In the genomic region with DNA sequence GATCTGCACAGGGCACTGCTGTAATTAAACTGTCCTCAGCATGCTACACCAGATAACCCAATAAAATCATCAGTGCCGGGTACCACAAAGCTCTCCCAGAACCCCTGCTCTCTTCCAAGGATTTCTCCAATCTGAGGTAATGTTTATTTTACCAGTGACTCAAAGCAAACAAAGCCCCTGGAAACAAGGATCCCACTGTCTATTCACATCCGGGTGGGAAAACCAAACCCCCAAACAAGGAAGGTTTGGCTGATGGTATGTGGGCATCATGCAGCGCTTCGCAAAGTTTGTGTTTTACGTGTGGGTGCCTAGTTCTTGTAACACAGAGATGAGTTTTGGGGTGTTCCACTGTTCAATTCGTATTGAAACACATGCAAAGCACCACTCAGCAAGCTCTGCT, we compare ENCODE assay signal across 12 mouse cellular contexts. TPM values are rescaled to one million over a fixed set of nuclear protein-coding genes. Genes with fewer than 3 reads are reported as not detected.
DNase-seq lines count a peak whose midpoint lies in the region; ATAC-seq and TF ChIP-seq lines count a peak whose summit lies in the region.
"Had no signal": no experiment of that assay in that cellular context is flagged by ENCODE, and none has a peak within 500 bp of the region (broad histone marks: within the 10 kb centered on the region; RNA-seq: fewer than 3 reads in every experiment).

No protein-coding gene starts in this region.

- ATAC-seq in hindbrain, embryonic 14.5 days (ENCODE audit: low FRiP score) = no peak
- peak; percentile 47 for ATAC-seq in Patski
- no peak for ATAC-seq in forebrain, postnatal 0 days
- no peak for ATAC-seq in kidney, embryonic 16.5 days (ENCODE audit: low FRiP score, low TSS enrichment)

- peak overlapping the region; percentile 77 for H3K27ac ChIP-seq in hindbrain, embryonic 10.5 days
- H3K27ac ChIP-seq in hindbrain, embryonic 14.5 days = no peak overlapping the region
- no peak overlapping the region for H3K27ac ChIP-seq in forebrain, postnatal 0 days (ENCODE audit: low read depth, low read length)
- no peak overlapping the region for H3K27ac ChIP-seq in thymus, adult 2 months (ENCODE audit: control insufficient read depth, insufficient read depth, low read length)
- H3K27ac ChIP-seq in kidney, embryonic 16.5 days (ENCODE audit: low read length) = no peak overlapping the region
- H3K27ac ChIP-seq: heart, embryonic 10.5 days had no signal

- TF ChIP-seq CTCF in Patski (IDR thresholded peaks at IDR 0.05) = no peak
- TF ChIP-seq CTCF in forebrain, postnatal 0 days (IDR thresholded peaks at IDR 0.05; ENCODE audit: low read depth) = no peak
- TF ChIP-seq CTCF in thymus, adult 2 months (IDR thresholded peaks at IDR 0.05; ENCODE audit: borderline replicate concordance, control insufficient read depth, extremely low read depth, insufficient read depth, low read length, poor library complexity) = no peak

- H3K4me2 ChIP-seq in hindbrain, embryonic 14.5 days (replicated peaks) = no peak overlapping the region
- H3K4me2 ChIP-seq in forebrain, postnatal 0 days (ENCODE audit: low read depth) = no peak overlapping the region
- H3K4me2 ChIP-seq in kidney, embryonic 16.5 days (replicated peaks; ENCODE audit: low read depth, low read length) = no peak overlapping the region

- no peak overlapping the region for H3K9ac ChIP-seq in hindbrain, embryonic 14.5 days
- H3K9ac ChIP-seq in forebrain, postnatal 0 days = no peak overlapping the region
- H3K9ac ChIP-seq in kidney, embryonic 16.5 days (replicated peaks; ENCODE audit: low read length) = no peak overlapping the region

- no peaks in the 10 kb centered on the region for H3K36me3 ChIP-seq in hindbrain, embryonic 10.5 days
- no peaks in the 10 kb centered on the region for H3K36me3 ChIP-seq in hindbrain, embryonic 14.5 days (replicated peaks; ENCODE audit: control insufficient read depth, insufficient read depth)
- H3K36me3 ChIP-seq in forebrain, postnatal 0 days (ENCODE audit: insufficient read depth) = no peaks in the 10 kb centered on the region
- no peaks in the 10 kb centered on the region for H3K36me3 ChIP-seq in thymus, adult 2 months (ENCODE audit: control insufficient read depth, insufficient read depth, low read length)
- no peaks in the 10 kb centered on the region for H3K36me3 ChIP-seq in kidney, embryonic 16.5 days (ENCODE audit: insufficient read depth, low read length)
- H3K36me3 ChIP-seq: heart, embryonic 10.5 days had no signal

- peak; percentile 28 for DNase-seq in hindbrain, embryonic 10.5 days (ENCODE audit: low spot score)
- DNase-seq in hindbrain, embryonic 14.5 days (ENCODE audit: low spot score) = no peak
- no peak for DNase-seq in Patski (ENCODE audit: low read depth, low spot score)
- DNase-seq in forebrain, postnatal 0 days = peak; percentile 17
- peak; percentile 45 for DNase-seq in neural tube, embryonic 10.5 days (ENCODE audit: extremely low spot score, low spot score)
- no peak for DNase-seq in thymus, adult 2 months
- DNase-seq in retina, embryonic 14.5 days (ENCODE audit: low spot score) = no peak
- DNase-seq: layer of hippocampus, postnatal 36 days; thymus, postnatal 36 days had no signal

- CTCF ChIA-PET in Patski (lab: Charles Lee) = interaction anchor here (0.7 to 3.0 kb wide), 13 partner anchors 11 to 207 kb away, joined by 3 to 18 read pairs (median 5); no protein-coding TSS in a partner anchor

- POLR2A ChIA-PET in Patski (lab: Charles Lee) = no interaction called here

- peaks cover 57% of the 10 kb centered on the region for H3K4me1 ChIP-seq in hindbrain, embryonic 10.5 days (replicated peaks)
- no peaks in the 10 kb centered on the region for H3K4me1 ChIP-seq in hindbrain, embryonic 14.5 days (replicated peaks; ENCODE audit: control insufficient read depth, insufficient read depth, low read length)
- 0 out of 2 replicates have a peak, but pooled peaks cover 5% of the 10 kb centered on the region for H3K4me1 ChIP-seq in forebrain, postnatal 0 days (ENCODE audit: insufficient read depth)
- H3K4me1 ChIP-seq in thymus, adult 2 months (replicated peaks; ENCODE audit: control insufficient read depth, insufficient read depth, low read length) = no peaks in the 10 kb centered on the region
- H3K4me1 ChIP-seq in kidney, embryonic 16.5 days (ENCODE audit: insufficient read depth, low read length) = no peaks in the 10 kb centered on the region; the same call in 1 of the 2 replicates

- 41% methylated on average over 6 of the region's 6 CpGs for WGBS in hindbrain, embryonic 10.5 days
- 36% methylated on average over 6 of the region's 6 CpGs for WGBS in hindbrain, embryonic 14.5 days
- WGBS in forebrain, postnatal 0 days = 20% methylated on average over 6 of the region's 6 CpGs
- WGBS in thymus, adult 2 months = 55% methylated on average over 6 of the region's 6 CpGs
- WGBS in kidney, embryonic 16.5 days = 42% methylated on average over 6 of the region's 6 CpGs

- H3K27me3 ChIP-seq in hindbrain, embryonic 10.5 days (ENCODE audit: insufficient read depth, poor library complexity, severe bottlenecking) = no peaks in the 10 kb centered on the region
- H3K27me3 ChIP-seq in hindbrain, embryonic 14.5 days (ENCODE audit: control insufficient read depth, insufficient read depth, low read length) = no peaks in the 10 kb centered on the region
- H3K27me3 ChIP-seq in Patski = peaks cover 4% of the 10 kb centered on the region
- H3K27me3 ChIP-seq in forebrain, postnatal 0 days (ENCODE audit: insufficient read depth, low read length) = no peaks in the 10 kb centered on the region
- H3K27me3 ChIP-seq in thymus, adult 2 months (ENCODE audit: control insufficient read depth, insufficient read depth, low read length) = no peaks in the 10 kb centered on the region
- H3K27me3 ChIP-seq in kidney, embryonic 16.5 days (ENCODE audit: insufficient read depth, low read length) = no peaks in the 10 kb centered on the region

- no peak for TF ChIP-seq POLR2A in thymus, adult 2 months (IDR thresholded peaks at IDR 0.05; ENCODE audit: control insufficient read depth, extremely low read depth, insufficient read depth, low read length, poor library complexity)

- no peak overlapping the region for H3K4me3 ChIP-seq in hindbrain, embryonic 10.5 days
- H3K4me3 ChIP-seq in hindbrain, embryonic 14.5 days (replicated peaks; ENCODE audit: low read length) = no peak overlapping the region
- H3K4me3 ChIP-seq in forebrain, postnatal 0 days (ENCODE audit: low read depth, low read length) = no peak overlapping the region
- H3K4me3 ChIP-seq in thymus, adult 2 months (ENCODE audit: control insufficient read depth, insufficient read depth, low read length) = no peak overlapping the region
- no peak overlapping the region for H3K4me3 ChIP-seq in kidney, embryonic 16.5 days (ENCODE audit: low read length)
- H3K4me3 ChIP-seq: heart, embryonic 10.5 days had no signal

- in situ Hi-C loops in Patski (cut with MboI; ENCODE audit: low pct_unique_long_range_greater_than_20kb) = loop anchor here (5.0 to 25.0 kb wide), 3 partner anchors 124 to 779 kb away; no protein-coding TSS in a partner anchor

- no peaks in the 10 kb centered on the region for H3K9me3 ChIP-seq in hindbrain, embryonic 10.5 days
- no peaks in the 10 kb centered on the region for H3K9me3 ChIP-seq in hindbrain, embryonic 14.5 days (ENCODE audit: control insufficient read depth, low read length)
- H3K9me3 ChIP-seq in forebrain, postnatal 0 days (ENCODE audit: low read length) = no peaks in the 10 kb centered on the region
- no peaks in the 10 kb centered on the region for H3K9me3 ChIP-seq in kidney, embryonic 16.5 days (ENCODE audit: low read length)
- H3K9me3 ChIP-seq: heart, embryonic 10.5 days; megakaryocyte, embryonic 14.5 days had no signal

RNA-seq across cellular contexts. Expression of a gene that starts 7.9 kb away (rescaled TPM):
- 45.3 and 45.6 TPM in 2 replicates for polyA plus RNA-seq in hindbrain, embryonic 10.5 days (2016; fragmentation: Nextera tagmentation; extraction: Ambion mirVana)
- 9.8 and 13.2 TPM in 2 replicates for polyA plus RNA-seq in hindbrain, embryonic 14.5 days (2014; fragmentation: Nextera tagmentation; extraction: Ambion mirVana)
- 0.37 TPM for polyA plus RNA-seq in Patski (2021)
- total RNA-seq in forebrain, postnatal 0 days (2014; rRNA removed) = 10.2 and 13.5 TPM in 2 replicates
- polyA plus RNA-seq in forebrain, postnatal 0 days (2015; fragmentation: Nextera tagmentation; extraction: Ambion mirVana) = 3.9 and 6.1 TPM in 2 replicates
- 0.24 and 0.27 TPM in 2 replicates for polyA plus RNA-seq in thymus, adult 2 months (2012; rRNA removed)
- 4.3 and 4.5 TPM in 2 replicates for polyA plus RNA-seq in kidney, embryonic 16.5 days (2015; fragmentation: Nextera tagmentation; extraction: Ambion mirVana)

RNA-seq across cellular contexts. Expression of a gene that starts 16.6 kb away (rescaled TPM):
- 23.1 and 25.9 TPM in 2 replicates for polyA plus RNA-seq in hindbrain, embryonic 10.5 days (2016; fragmentation: Nextera tagmentation; extraction: Ambion mirVana)
- 23.8 and 24.5 TPM in 2 replicates for polyA plus RNA-seq in hindbrain, embryonic 14.5 days (2014; fragmentation: Nextera tagmentation; extraction: Ambion mirVana)
- 13.8 TPM for polyA plus RNA-seq in Patski (2021)
- 24.3 and 24.7 TPM in 2 replicates for total RNA-seq in forebrain, postnatal 0 days (2014; rRNA removed)
- polyA plus RNA-seq in forebrain, postnatal 0 days (2015; fragmentation: Nextera tagmentation; extraction: Ambion mirVana) = 13.3 and 16.2 TPM in 2 replicates
- 11.1 and 13.7 TPM in 2 replicates for polyA plus RNA-seq in thymus, adult 2 months (2012; rRNA removed)
- 23.7 and 26.0 TPM in 2 replicates for polyA plus RNA-seq in kidney, embryonic 16.5 days (2015; fragmentation: Nextera tagmentation; extraction: Ambion mirVana)

Comparison
In these comparisons a context has a peak if more than half of its experiments do, and no peak if none do; other contexts are left out.
1. DNase-seq: peak in hindbrain, embryonic 10.5 days (single experiment), forebrain, postnatal 0 days (single experiment) and neural tube, embryonic 10.5 days (single experiment); none in hindbrain, embryonic 14.5 days (single experiment), Patski (single experiment), thymus, adult 2 months (single experiment) and retina, embryonic 14.5 days (single experiment).